Mouse (Mus musculus) E14TG2a.4 (cell line): ENCODE measurements at regions not wholly inside any gene's neighbourhood (a gene's known extent, or its start where the extent isn't known, plus 50 kb on each side); places are given as distances from the start of the nearest gene placed in this dataset.

ENCODE experiments used
- H3K27me3 ChIP-seq: 2 replicates; pipeline ENCODE4 v1.6.1; 2014; ENCODE audit warnings: low read length, control low read depth; ENCODE audit not compliant: insufficient read depth
- H3K36me3 ChIP-seq: 2 replicates; pipeline ENCODE4 v1.6.1; 2014; ENCODE audit warnings: low read length, control low read depth; ENCODE audit not compliant: insufficient read depth
- H3K4me1 ChIP-seq: replicated peaks from 2 replicates; pipeline ENCODE4 v1.6.1; 2014; ENCODE audit warnings: low read depth, low read length, control low read depth
- H3K4me3 ChIP-seq: replicated peaks from 2 replicates; pipeline ENCODE4 v1.5.1; 2014; ENCODE audit warnings: mild to moderate bottlenecking, low read length
- H3K9me3 ChIP-seq: 2 replicates; pipeline ENCODE4 v1.6.1; 2014; ENCODE audit warnings: low read length, control low read depth
- CTCF ChIP-seq: conservative IDR thresholded peaks from 2 replicates; pipeline ENCODE4 v1.5.1; 2014; ENCODE audit warnings: low read length
- NANOG ChIP-seq: IDR thresholded peaks from 2 replicates; pipeline ENCODE4 v1.6.1; 2014; ENCODE audit warnings: borderline replicate concordance, low read length, mixed read lengths
- POU5F1 ChIP-seq: IDR thresholded peaks from 2 replicates; pipeline ENCODE4 v1.6.1; 2014; ENCODE audit warnings: low read length, borderline replicate concordance

DNA sequence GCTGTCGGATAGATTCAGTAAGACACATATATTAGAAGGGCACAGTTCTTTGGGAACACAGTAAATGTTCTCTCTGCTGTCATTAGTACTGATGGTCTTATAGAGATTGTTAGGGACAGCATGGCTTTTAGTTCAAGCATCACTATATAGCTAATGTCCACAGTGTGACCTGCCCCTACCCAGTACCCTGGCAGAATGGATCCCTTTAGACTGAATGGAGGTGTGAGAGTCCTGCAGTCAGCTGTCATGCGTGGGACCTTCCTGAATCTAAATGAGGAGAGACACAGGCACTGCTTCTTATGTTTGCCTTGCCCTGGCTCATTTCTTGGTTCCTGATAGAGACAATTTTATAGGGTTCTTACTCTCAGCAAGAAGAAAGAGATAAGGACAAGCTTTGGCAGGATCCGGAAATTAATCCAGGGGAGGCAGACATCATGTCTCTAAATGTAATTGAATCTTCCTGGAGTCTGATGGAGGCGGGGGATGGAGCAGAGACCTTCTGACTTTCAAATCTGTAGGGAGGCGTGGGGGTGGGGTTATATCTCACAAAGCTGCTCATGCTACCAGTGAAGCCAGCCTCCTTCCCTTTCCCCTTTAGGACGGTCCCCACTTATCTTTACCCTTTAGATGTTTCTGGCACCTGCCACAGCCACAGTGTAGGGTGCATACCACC lies 456.5 kb downstream of the Dhx35 start:
- no peak for TF ChIP-seq NANOG
- TF ChIP-seq CTCF, result no peak
- no peak for TF ChIP-seq POU5F1
- H3K4me1 ChIP-seq, result no peaks in the 10 kb centered on the region
- no peak overlapping the region for H3K4me3 ChIP-seq
- H3K9me3 ChIP-seq, result no peaks in the 10 kb centered on the region
- H3K36me3 ChIP-seq, result no peaks in the 10 kb centered on the region
- H3K27me3 ChIP-seq, result no peaks in the 10 kb centered on the region

DNA sequence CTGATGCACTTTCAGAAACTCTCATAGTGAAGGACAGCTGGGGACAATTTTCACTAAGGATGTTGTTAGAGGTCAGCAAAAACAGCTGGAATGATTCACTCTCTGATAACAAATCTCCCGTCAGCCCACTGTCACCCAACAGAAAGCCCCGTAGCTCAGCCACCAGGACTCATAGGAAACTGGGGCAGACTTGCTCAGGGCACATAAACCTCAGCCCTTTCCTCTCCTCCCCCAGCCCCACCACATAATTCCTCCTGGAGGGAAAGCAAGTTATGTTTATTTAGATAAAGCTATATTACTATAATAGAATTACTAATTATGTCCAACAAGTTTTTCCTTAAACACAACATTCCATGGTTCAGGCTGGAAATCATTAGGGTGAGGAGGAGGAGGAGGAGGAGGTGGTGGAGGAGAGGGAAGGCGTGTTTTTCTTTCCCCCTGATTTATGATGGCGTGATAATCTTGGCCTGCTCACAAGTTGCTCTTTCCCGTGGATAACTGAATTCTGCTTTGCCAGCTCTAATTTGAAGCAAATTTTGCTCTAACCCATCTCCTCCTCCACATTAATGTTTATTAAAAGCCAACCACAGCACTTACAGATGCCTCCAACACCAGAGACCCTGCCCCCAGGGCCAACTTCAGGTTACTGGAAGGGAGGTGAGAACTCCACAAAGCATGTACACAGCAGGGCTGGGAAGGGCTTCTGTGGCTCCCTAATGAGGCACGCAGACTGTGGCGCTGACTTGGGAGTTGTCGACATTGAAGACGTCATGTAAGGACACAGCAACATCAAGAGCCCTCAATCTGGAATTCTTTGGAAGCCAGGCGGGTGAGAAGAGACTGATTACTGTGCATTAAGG lies 475.8 kb downstream of the Dhx35 start:
- H3K36me3 ChIP-seq, result no peaks in the 10 kb centered on the region
- no peaks in the 10 kb centered on the region for H3K27me3 ChIP-seq
- H3K4me3 ChIP-seq, result no peak overlapping the region
- no peaks in the 10 kb centered on the region for H3K4me1 ChIP-seq
- TF ChIP-seq CTCF, result no peak
- no peak for TF ChIP-seq NANOG
- no peak for TF ChIP-seq POU5F1
- H3K9me3 ChIP-seq, result no peaks in the 10 kb centered on the region

DNA sequence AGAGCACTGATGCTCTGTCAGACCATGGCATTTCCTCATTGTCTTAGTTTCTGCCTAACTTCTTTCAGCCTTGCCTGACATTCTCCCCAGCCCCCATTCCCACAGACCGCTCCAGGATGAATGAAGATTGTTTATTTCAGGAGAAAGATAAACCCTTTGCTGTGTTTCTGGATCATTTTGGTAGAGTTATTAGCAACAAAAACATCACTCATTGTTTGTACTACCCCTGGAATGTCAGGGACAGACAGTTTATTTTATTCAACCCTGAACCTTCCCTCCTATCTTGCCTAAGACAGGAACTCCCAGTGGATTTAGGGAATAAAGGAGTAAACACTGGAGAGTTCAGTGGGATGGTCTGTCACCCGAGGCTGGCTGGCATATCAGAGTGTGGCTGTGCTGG lies 484.3 kb downstream of the Dhx35 start:
- H3K4me3 ChIP-seq, result no peak overlapping the region
- TF ChIP-seq NANOG, result no peak
- no peak for TF ChIP-seq CTCF
- no peak for TF ChIP-seq POU5F1
- no peaks in the 10 kb centered on the region for H3K27me3 ChIP-seq
- no peaks in the 10 kb centered on the region for H3K9me3 ChIP-seq
- no peaks in the 10 kb centered on the region for H3K4me1 ChIP-seq
- H3K36me3 ChIP-seq, result no peaks in the 10 kb centered on the region

DNA sequence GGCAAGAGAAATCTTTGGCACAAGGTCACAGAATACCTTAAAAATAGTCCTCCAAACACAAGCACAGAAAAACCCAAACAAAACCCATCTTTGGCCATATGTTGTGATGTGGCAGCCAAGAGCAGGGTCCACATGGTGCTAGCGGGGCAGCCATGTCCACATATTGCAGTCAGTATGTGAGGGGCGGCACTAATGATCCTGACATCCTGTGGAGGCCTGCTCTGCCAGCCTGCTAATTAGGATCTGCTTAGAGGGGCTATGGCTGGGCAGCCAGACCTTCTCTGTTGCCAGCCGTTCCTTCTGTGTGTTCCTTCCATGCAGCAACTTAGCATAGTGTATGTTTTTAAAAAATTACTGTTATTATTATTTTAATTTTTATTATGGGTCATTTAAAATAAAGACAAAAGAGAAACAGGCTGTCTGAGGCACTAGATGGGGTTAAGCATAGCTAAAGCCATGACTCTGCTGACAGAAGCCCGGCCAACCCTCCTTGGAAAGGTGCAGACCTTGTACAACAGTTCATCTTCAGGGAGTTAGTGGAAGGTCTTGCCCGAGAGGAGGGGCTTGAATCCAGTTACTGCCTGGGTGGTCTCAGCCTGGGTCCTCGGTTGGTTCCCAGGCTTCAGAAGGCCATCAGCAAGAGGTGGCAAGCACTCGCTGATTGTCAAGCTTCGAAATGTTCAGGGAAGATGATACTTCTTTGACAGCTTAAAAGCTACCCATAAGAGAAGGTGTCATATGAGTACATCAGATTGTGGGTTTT lies 487.1 kb downstream of the Dhx35 start:
- Histone ChIP-seq H3K36me3 (no peaks in the 10 kb centered on the region), H3K4me1 (no peaks in the 10 kb centered on the region), H3K4me3 (no peak overlapping the region), H3K9me3 (no peaks in the 10 kb centered on the region), H3K27me3 (no peaks in the 10 kb centered on the region)
- TF ChIP-seq NANOG (no peak), CTCF (no peak), POU5F1 (no peak)

DNA sequence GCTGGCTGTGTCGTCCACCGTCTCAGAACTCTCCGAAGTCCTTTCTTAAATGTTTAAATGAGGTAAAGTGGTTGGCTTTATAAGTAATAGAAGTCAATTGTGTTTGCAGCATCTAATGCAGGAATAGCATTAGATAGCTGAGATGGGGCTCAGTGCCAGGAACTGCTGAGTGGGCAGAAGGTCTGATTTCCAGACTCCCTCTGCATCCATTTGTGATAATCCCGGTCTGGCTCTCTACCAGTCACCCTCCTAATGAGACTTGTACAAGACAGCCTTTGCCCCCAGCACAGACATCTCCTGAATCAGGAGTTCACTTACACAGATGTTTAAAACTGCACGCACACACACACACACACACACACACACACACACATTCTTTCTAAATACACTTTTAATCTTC lies 489.5 kb downstream of the Dhx35 start:
- TF ChIP-seq CTCF, result no peak
- no peak for TF ChIP-seq POU5F1
- no peak for TF ChIP-seq NANOG
- Histone ChIP-seq H3K9me3 (no peaks in the 10 kb centered on the region), H3K36me3 (no peaks in the 10 kb centered on the region), H3K27me3 (no peaks in the 10 kb centered on the region), H3K4me1 (no peaks in the 10 kb centered on the region), H3K4me3 (no peak overlapping the region)

DNA sequence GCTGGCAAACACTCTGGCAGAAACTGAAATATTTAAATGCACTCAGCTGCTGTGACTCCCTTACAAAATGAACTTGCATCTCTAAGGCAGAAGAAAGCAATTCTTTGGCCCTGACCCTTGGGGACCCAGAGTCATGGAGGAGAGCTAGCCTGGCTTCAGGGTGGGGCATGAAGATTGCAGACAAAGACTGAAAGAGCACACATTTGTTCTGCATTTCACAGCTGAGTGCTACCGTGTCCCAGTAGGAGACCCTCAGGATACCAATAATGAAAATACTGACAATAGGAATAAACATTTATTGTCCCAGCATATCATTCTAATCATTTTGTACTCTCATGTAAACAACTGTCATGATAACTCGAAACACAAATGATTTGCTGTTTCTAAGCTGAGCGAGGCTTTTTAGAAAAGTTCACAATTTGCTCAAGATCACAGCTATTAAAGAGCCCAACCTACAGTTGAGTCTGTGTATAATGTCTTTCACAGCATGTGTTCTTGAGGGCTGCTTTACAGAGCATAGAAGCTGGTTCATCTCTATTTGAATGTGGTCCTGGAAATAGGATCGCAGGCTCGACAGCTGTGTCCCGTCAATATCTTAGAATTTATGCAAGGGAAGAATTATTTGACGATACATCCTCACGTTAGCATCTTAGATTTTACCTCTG lies 490.1 kb downstream of the Dhx35 start:
- Histone ChIP-seq H3K9me3 (no peaks in the 10 kb centered on the region), H3K27me3 (no peaks in the 10 kb centered on the region), H3K4me3 (no peak overlapping the region), H3K4me1 (no peaks in the 10 kb centered on the region), H3K36me3 (no peaks in the 10 kb centered on the region)
- no peak for TF ChIP-seq CTCF
- no peak for TF ChIP-seq POU5F1
- TF ChIP-seq NANOG, result no peak

DNA sequence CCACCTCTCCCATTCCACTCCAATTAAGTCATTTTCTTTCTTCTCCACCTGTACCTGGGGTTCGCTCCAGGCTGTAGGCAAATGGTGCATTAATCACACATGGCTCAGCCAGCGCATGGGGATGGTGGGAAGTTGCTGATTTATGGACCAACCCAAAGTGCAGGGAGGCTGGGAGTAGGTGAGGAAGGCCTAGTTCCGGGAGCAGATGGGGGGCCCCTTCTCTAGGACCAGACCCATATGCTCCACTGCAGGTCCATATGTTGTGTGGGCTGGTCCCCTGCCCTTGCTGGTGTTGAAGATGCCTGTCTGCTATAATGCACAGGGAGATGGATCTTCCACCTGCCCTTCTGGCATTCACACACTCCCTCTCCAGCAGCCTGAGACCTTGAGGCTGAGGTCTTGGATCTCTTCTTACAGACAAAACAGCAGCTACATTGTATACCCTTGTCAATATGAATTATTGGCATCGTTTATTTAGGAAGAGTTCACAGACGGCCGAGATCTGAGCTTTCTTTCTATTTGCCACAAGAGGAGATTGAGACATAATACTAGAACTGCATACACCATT lies 493.5 kb downstream of the Dhx35 start:
- TF ChIP-seq POU5F1 (no peak), NANOG (no peak), CTCF (no peak)
- H3K36me3 ChIP-seq, result no peaks in the 10 kb centered on the region

More for the DNA sequence above, 493.5 kb downstream of the Dhx35 start:
- Histone ChIP-seq H3K4me1 (no peaks in the 10 kb centered on the region), H3K27me3 (no peaks in the 10 kb centered on the region), H3K9me3 (no peaks in the 10 kb centered on the region), H3K4me3 (no peak overlapping the region)
